Mouse (Mus musculus) thymus, postnatal 4 days (tissue): Measurements from ENCODE around the gene Commd4.
A peak's percentile ranks its signal among the peaks of the same experiment; 100 is the strongest.
"Not testable (repeated sequence)": the region's sequence is repeated elsewhere in the genome, so short reads cannot be mapped to it uniquely, and the experiment has no call there.

Experiments
- DNase-seq: peaks from one replicate; pipeline ENCODE4 v3.0.0; 2021

Gene Commd4

DNA sequence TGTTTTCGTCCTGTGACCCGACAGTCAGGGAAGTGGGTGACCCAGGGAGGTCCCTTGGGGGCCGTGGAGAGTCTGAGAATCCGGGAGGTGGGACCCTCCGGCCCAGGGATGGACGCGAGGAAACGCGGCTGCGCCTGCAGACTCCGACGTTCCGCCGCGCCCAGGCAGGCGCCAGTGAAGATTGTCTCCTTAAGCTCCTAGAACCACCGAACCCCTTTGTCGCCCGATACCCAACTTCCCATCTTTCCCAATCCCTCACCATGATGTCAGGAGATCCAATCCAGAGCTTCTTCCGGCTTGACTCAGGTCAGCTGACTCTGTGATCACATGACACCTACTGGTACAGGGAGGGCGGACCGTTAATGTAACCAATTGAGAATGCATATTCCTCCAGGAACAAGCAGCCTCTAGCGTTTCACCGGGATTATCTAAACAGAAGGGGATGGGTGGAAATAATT is at the start of gene Commd4:
Gene Commd4 (minus strand): TSS at position 319 of the 458 bp plus-strand sequence.
- DNase-seq: peak; percentile 84

DNA sequence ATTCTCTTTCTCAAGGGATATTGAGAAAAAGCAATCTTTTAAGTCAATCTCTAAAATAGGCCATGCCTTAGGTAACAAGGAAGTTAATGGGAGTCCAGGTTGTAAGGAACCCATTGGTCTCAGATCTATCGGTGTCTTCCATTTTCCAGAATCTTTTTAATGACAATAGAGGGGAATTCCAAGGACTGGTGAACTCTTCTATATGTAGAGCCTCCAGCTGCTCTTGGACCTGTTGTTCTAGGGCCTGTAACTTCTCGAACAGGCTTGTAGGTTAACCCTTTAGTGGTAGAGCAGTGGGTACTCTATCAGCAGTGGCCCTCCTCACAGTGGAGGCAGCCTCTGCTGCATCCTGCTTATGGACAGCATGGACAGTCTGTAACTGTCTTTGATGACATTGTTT is 48.8 kb upstream of the Commd4 start:
- no peak for DNase-seq

DNA sequence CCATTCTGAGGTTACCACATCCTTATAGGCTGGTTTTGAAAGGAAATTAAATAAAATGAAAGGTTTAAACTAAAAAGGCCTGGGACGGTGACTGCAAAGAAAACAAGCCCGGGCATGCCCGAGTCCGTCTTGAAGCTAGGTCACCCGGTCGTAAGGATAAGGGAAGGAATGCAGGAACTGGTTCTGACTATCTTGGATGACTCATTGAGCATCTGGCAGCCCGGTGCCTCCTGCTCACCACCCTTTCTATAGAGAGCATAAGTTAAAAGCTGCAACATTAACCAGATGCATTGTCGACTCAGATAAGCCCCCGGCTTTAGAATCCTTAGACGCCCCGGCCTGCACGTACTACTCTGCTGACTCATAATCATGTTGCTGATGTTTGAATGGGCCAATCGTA is 45.4 kb upstream of the Commd4 start:
- DNase-seq: not testable (repeated sequence)

DNA sequence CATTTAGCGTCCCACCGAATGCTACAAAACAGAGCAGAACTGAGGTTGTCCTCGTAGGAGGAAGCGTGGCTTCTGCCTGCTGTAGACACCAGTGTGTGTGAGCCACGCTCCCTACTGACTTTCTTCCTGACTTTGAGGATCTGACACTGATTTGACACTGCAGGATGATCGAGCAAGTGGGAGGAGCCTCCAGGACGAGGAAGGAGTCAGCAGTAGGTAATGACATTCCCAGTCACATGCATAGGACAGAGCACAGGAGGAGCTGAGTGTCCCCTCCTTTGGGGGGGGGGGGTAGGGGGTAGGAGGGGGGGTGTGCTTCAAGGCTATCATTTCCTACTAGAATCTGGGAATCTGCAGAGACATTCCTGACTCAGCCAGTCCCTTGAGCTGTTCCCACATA is 44.9 kb upstream of the Commd4 start:
- DNase-seq: no peak

DNA sequence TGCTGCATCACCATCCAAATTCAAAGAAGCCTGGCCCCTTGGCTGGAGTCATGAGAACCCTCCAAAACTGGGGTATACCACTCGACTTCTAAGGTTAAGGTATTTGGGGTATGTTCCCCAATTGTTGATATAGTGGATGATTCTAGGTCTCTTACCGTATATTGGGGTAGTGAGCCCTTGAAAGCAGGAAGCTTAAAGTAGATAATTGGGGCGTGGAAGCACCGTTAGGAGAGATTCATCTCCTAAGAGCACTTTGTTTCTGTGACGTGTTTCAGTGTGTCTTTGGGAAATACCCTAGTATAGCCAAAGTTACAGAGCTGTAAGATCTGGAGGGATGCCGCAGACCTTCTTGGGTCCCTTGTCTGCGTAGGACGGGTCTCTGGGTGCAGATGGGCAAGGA is 39.3 kb upstream of the Commd4 start:
- no peak for DNase-seq

DNA sequence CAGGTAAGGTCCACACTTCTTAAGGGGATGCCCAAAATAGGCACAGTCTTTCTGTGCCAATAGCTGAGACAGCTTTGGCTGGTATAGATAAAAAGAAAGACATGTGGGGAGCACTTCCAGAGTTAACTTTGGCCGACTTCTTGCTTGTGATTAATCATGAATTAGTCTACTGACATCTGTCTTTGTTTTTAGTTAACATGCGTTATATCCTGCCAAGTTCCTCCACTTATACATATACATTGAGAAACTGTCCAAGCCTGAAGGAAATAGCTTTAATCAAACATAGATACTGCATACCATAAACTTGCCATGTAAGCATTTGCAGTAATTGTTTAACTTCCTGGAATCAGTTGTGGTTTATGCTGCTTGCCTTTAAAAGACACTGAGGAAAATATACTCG is 38.6 kb upstream of the Commd4 start:
- no peak for DNase-seq

DNA sequence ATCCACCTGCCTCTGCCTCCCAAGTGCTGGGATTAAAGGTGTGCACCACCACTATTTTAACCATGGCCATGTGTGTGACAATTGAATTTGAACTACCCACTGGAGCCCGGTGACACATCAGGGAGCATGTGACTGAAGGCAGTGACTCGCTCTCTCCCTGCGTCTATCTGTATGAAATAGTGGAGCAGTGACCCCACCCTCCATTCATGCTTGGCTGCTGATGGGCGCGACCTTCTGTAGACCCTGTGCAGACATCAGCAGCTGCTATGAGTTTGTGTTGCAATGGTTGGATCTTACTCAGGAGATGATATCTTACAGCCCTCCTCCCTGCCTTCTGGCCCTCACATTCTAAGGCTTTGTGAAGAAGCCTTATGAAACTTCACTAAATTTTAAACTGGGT is 10.3 kb upstream of the Commd4 start:
- DNase-seq: no peak

DNA sequence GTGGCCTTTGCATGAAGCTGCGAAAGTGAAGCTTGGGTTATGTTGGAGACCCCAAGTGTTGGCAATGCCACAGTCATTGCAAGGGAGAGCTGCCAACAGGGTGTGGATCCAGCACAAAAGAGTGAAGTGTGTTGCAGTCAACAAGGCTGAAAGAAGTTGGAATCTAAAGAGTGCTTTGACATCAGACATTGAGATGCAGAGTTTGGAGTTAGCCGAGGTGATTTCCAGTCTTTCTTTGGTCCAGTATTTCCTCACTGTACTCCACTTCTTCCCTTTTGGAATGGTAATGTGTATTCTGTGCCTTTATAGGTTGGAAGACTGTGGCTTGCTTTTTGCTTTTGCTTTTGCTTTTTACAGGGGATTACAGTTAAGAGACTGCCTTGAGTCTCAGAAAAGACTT is 8.0 kb upstream of the Commd4 start:
- DNase-seq: no peak

DNA sequence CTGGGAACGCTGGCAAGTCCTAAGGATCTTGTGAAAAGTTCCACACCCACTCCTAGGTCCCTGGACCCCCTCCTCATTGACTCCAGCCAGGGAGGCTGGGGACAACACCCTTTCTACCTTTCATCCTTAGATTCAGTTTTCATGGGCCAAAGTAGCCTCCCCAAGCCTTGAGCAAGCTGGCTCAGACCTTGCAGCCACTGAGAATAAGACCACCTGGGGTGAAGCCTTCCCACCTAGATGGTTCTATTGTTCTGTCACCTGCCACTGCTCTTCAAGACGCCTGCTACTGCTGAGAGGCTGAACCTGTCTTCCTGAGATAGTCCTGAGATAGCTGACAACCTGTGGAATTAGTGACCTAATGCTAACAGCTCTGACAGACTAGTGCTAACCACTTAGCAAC is 5.0 kb upstream of the Commd4 start:
- DNase-seq: no peak

DNA sequence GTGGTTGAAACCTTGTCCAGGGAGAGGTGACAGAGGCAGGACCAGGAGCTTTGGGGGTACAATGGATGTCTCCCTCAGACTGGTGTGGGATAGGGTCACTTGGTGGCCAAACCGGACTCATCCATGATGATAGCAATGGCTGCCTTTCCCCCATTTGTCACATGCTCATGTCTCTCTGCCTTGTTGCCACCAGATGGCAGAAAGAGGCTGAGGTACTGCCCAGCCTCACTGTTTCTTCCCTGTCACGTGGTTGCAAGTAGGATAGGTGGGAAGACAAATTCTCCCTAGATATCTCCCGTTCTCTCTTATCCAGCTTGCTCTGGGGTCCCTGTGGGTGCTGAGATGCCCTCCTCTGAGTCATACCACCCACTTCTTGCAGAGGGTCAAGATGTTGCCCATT is 4.4 kb upstream of the Commd4 start:
- peak; percentile 7 for DNase-seq

DNA sequence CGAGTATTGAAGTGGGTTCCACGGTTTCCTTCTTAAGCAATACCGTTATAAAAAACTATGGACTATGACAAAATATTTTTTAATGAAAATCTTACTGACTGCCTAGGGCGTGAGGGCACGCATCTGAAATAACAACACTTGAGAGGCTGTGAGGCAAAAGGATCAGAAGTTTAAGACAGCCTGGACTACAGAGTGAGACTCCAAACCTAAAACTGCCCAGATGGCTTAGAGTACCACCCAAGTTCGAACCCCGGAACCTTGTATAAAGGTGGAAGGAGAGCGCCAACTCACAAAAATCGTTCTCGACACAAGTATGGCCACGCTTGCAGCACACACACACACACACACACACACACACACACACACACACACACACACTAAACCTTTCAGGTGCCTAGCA is 375 bp upstream of the Commd4 start:
- DNase-seq: peak; percentile 13

DNA sequence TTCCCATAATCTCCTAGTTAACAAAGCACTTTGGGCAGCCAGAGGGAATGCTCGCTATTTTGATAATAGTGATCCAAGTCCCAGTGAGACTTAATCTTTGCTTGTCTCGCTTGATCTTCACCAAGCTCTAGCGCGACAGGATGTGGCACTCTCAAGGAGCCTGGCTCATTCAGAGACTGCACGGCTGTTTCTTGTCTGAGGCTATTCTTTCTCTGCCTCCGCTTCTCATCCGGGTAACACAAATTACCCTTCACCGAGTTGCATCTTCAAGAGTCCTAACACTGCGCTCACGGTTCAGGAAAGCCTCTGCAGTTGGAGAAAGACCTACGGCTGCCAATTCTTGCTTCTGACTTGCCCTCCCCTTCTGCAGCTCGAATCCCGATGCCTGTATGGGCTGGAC is 632 bp downstream of the Commd4 start:
- DNase-seq: peak; percentile 53

DNA sequence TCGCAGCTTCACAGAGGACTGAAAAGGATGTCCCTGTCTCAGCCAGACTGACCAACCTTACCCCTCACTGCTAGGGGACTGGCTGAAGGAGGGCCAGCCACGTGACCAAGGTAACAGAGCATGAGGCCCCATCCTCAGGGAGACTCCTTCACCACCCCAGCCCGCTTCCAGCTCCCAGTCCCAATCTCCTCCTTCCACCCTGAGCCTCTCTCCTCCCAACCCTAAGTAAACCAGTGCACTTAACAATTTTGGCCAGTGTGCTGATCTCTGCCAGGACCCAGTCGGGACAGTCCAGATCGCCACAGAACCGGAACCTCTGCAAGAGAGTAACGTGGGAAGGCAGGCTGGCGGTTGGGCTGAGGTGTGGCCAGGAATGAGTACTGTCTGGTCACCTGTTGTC is 1.3 kb downstream of the Commd4 start:
- DNase-seq: peak; percentile 14

DNA sequence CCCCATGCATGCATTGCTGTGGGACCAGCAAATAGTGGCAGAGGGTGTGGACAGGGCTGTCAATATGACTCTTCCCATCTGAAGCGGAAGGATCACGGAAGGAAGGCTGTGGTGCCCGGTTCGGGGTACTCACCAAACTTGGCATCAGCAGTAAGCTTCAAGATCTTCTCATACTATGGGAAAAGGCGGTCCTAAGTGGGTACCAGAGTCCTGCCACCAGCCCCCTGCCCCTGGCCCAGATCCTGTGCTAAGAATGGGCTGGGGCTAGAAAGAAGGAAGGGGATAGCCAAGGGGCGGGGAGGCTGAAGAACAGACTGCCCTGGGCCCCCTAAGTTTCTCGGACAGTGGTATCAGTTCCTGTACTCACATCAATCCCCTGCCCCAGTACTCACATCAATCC is 1.7 kb downstream of the Commd4 start:
- DNase-seq: no peak

DNA sequence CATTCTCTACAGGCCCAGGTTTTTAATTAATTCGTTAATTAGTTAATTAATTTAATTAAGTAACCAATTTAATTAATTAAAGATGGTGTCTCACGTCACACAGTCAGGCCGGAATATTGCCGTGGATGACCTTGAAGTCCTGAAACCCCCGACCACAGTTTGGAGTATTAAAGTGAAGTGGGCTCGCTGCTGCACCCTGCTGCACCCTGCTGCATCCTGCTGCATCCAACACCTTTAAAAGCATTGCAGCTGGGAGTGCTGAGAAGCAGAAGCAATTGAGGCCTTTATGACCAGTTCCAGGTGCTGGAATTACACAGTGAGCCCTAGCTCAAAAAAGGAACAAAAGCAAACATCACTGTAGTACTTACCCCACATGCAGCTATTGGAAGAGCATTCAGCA is 5.8 kb downstream of the Commd4 start:
- peak; percentile 55 for DNase-seq

DNA sequence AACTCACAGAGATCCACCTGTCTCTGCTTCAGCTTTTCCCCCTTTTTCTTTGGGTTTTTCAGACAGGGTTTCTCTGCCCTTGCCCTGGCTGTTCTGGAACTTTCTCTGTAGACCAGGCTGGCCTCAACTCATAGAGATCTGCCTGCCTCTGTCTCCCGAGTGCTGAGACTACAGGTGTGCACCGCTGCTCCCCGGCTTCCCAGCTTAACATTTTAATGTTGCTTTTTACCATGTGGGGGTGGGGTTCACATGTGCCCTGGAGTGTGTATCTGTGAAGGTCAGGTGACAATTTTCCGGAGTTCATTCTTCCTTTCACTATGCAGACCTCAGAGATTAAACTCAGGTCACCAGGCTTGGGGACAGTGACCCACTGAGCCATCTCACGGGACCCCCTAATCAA is 7.9 kb downstream of the Commd4 start:
- DNase-seq: no peak

DNA sequence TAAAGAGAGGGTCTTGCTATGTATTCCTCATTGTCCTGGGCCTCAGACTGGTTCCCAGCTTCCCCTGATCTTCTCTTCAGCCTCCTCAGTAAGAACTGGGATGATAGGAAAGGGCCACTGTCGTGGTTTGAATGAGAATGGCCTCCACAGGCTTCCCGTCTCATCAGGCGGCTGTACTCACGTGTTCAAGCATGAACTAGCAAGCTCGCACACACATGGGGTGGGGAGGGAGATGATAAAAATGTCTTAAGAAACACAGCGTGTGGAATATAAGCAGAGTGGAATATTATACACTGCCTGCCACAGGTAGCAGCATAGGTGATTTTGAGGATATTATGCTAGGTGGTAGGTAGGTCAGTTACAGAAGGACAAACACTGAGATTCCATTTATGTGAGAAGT is 9.1 kb downstream of the Commd4 start:
- peak; percentile 35 for DNase-seq

DNA sequence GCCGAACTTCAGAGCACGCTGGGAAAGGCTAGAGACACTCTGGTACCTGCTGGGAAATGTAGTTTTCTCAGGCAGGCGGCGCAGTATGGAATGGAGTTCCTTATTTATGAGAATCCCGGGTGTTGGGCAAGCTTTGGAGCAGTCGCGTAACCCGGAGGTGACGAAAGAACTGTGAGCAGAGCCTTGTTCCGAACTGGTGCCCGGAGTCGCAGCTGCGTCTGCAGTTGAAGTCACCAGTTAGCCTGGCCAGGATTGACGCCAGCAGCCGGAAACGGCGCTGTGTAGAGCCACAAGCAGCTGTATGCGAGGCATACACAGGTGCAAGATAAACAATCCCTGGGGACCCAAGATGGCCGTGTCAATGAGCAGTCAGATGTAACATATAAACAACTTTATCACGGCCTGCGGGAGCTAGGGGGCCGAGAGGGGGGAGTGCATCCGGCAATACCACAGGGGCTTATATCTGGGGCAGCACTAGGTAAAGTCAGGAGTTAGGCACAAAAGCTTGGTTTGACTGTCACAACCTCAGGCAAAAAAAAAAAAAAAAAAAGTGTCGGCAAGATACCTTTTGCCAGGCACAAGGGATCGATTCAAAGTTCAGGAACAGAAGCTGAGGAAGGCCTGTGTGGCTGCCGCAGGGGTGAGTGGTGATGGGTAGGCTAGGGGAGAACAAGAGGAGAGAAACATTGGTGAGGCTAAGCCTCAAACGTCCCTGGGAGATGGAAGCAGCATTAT is 9.8 kb downstream of the Commd4 start, which contains the start of gene Neil1:
Gene Neil1 (minus strand): TSS at position 162 of the 735 bp plus-strand sequence.
- DNase-seq: peak; percentile 80

DNA sequence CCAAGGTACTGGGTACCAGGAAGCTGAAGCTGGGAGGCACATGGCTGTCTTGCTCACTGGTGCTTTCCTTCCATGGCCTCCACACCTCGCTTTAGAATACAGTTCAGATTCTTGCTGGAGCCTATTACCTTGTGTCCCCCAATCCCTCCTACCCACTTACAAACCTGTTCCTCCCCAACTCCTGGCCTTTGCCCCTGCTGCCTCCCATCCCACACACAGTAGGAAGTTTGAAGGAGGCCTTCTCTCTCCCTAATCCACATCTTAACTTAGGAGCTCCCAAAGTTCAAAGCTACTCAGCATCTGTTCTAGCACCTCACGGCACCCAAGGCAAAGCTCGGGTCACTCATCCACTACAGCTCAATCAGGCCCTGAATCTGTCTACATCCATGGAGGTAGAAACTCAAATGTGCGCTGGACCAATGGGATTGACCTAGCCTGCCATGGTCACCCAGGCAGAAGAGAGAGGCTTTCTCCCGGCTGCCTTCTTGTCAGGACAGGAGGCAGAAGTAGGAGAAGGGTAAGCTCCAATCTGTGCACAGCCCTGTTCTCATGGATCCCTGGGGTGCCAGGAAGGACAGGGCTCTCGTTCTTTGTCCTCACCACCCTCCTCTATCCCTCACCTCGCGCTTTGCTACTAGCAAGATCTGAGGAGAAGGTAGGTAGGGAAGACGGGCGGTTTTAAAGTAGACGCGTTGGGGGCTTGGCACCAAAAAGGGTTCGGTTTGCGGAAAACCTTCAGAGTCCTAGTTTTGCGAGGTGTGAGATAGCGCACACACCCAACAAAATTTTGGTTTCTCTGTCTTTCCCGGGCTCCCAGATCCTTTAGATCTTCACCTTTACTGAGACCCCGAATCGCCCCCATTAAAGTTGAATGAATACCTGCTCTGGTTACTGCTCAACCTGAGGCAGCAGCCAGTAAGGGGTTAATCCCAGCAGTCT is 10.7 kb downstream of the Commd4 start:
- peak; percentile 20 for DNase-seq

DNA sequence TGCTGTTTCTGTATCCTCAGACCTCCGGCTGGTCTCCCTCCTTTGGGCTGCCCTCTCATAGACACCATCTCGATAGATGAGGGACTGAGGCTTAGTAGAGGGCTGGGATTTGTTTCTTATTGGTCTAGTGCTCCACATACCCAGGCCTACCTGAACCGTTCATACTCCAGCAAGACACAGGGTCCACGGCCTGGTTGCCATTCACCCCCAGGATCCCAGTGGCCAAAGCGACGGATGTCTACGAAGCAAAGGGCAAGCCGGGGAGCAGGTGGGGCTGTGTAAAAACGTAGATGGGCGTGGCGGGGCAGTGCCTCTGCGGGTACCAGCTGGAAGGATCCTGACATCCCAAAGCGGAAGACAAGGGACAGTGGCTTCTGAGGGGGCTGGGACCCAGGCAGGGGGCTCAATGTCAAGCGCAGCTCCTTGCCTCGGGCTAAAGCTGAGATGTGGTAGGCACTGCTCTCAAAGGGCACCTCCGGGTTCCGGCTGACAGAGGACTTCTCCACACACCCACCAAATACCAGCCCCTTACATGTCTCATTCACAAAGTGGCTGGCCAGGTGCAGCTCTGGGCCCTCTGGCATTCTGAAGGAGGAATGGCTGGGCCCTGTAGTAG is 11.6 kb downstream of the Commd4 start:
- DNase-seq: peak; percentile 28

DNA sequence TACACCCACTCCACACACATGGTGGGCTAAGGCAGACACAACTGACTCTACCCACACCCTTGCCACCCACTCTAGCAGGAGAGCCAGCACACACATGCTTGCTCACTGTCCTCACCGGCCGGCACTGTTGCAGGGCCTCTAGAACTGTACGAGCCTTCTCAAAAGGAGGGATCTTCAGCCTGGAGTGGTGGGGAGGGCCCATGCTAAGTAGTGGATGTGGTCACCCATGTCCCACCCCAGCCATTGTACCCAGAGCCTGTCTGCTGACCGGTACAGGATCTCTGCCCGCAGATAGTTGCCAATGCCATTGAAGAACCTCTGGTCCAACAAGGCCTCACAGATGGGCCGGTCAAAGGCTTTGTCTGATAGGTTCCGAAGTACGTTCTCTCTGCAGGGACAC is 13.3 kb downstream of the Commd4 start:
- peak; percentile 15 for DNase-seq

DNA sequence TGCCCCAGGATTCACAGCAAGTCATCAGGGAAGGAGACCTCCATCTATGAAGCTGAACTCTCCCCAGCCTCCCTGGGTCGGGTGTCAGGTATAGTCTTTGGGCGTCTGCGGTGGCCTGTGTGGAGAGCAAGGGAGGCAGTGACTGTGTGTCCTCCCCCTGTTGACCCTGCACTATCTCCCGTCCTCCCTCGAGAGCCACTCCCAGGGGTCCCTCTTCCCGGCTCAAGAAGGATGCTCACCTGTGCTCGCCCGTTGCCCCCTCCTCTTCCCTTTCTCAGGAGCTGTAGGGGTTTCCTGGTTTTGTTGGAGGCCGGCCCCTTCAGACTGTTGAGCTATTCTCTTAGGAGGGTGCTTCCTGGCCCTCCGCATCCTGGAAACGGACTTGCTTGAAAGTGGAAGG is 14.9 kb downstream of the Commd4 start:
- DNase-seq: no peak
